Mouse (Mus musculus): ENCODE measurements around the gene Pon3.
"Not testable (repeated sequence)": the region's sequence is repeated elsewhere in the genome, so short reads cannot be mapped to it uniquely, and the experiment has no call there.

Pon3 gene

GRCm38 (mm10) chr6:5245926-5246325 lies 10.2 kb downstream of the Pon3 start:
- DNase-seq, result no peak

GRCm38 (mm10) chr6:5238799-5239198 lies 17.3 kb downstream of the Pon3 start:
- DNase-seq, result no peak

GRCm38 (mm10) chr6:5237510-5237909 lies 18.6 kb downstream of the Pon3 start:
- DNase-seq, result no peak

- DNase-seq, result no peak
Measured at GRCm38 (mm10) chr6:5236843-5237371, 19.2 kb downstream of the Pon3 start.

- DNase-seq, result no peak
Measured at GRCm38 (mm10) chr6:5234563-5234962, 21.5 kb downstream of the Pon3 start.

GRCm38 (mm10) chr6:5233812-5234211 lies 22.3 kb downstream of the Pon3 start:
- DNase-seq, result no peak

- DNase-seq, result no peak
Measured at GRCm38 (mm10) chr6:5232022-5232421, 24.1 kb downstream of the Pon3 start.

- DNase-seq, result no peak
Measured at GRCm38 (mm10) chr6:5230261-5230660, 25.8 kb downstream of the Pon3 start.

- not testable (repeated sequence) for DNase-seq
Measured at GRCm38 (mm10) chr6:5223551-5223950, 32.5 kb downstream of the Pon3 start.

- DNase-seq, result no peak
Measured at GRCm38 (mm10) chr6:5222080-5222479, 34.0 kb downstream of the Pon3 start.

GRCm38 (mm10) chr6:5218190-5218589 lies 37.9 kb downstream of the Pon3 start:
- DNase-seq, result no peak

- DNase-seq, result no peak
Measured at GRCm38 (mm10) chr6:5207817-5208216, 48.3 kb downstream of the Pon3 start.

GRCm38 (mm10) chr6:5199916-5200315 lies 56.2 kb downstream of the Pon3 start:
- no peak for DNase-seq

- no peak for DNase-seq
Measured at GRCm38 (mm10) chr6:5199376-5199905, 56.6 kb downstream of the Pon3 start.

GRCm38 (mm10) chr6:5198590-5198989 lies 57.5 kb downstream of the Pon3 start:
- no peak for DNase-seq

GRCm38 (mm10) chr6:5193693-5194092 lies 62.4 kb downstream of the Pon3 start, which contains the start of gene Pon1:
TSS of gene Pon1 (minus strand) at chr6:5193946.
- no peak for DNase-seq

GRCm38 (mm10) chr6:5190761-5191160 lies 65.3 kb downstream of the Pon3 start:
- no peak for DNase-seq

GRCm38 (mm10) chr6:5189507-5189906 lies 66.6 kb downstream of the Pon3 start:
- DNase-seq, result no peak

GRCm38 (mm10) chr6:5188938-5189337 lies 67.1 kb downstream of the Pon3 start:
- no peak for DNase-seq

- DNase-seq, result no peak
Measured at GRCm38 (mm10) chr6:5188036-5188435, 68.0 kb downstream of the Pon3 start.

- DNase-seq, result no peak
Measured at GRCm38 (mm10) chr6:5187586-5187985, 68.5 kb downstream of the Pon3 start.

- no peak for DNase-seq
Measured at GRCm38 (mm10) chr6:5186229-5186950, 69.7 kb downstream of the Pon3 start.

- no peak for DNase-seq
Measured at GRCm38 (mm10) chr6:5180645-5181044, 75.4 kb downstream of the Pon3 start.

- no peak for DNase-seq
Measured at GRCm38 (mm10) chr6:5179189-5179588, 76.9 kb downstream of the Pon3 start.
